ENCODE assay signal across 9 mouse cellular contexts in genomic region chr7:83695449-83696212, GRCm38 (mm10). TPM values are rescaled to one million over a fixed set of nuclear protein-coding genes. Genes with fewer than 3 reads are reported as not detected.
DNase-seq lines count a peak whose midpoint lies in the region; ATAC-seq and TF ChIP-seq lines count a peak whose summit lies in the region.
"Had no signal": no experiment of that assay in that cellular context is flagged by ENCODE, and none has a peak within 500 bp of the region (broad histone marks: within the 10 kb centered on the region; RNA-seq: fewer than 3 reads in every experiment).

No protein-coding gene starts in this region.

- H3K27ac ChIP-seq in cerebellum, adult 2 months (ENCODE audit: insufficient read depth, low read length) = peak overlapping the region; percentile 47; the same call in 1 of the 2 replicates
- no peak overlapping the region for H3K27ac ChIP-seq in liver, embryonic 14.5 days
- H3K27ac ChIP-seq: macrophage had no signal

- peak; percentile 51; the same call in 1 of the 2 replicates for TF ChIP-seq CTCF in cerebellum, adult 2 months (IDR thresholded peaks at IDR 0.05; ENCODE audit: borderline replicate concordance, insufficient read depth, low read depth, low read length)
- TF ChIP-seq CTCF in liver, embryonic 14.5 days (IDR thresholded peaks at IDR 0.05; ENCODE audit: low read depth) = peak; percentile 74

- no peaks in the 10 kb centered on the region for H3K27me3 ChIP-seq in cerebellum, adult 2 months (ENCODE audit: control insufficient read depth, insufficient read depth, low read length)
- H3K27me3 ChIP-seq in liver, embryonic 14.5 days (ENCODE audit: control insufficient read depth, insufficient read depth, low read length) = no peaks in the 10 kb centered on the region

- peaks cover 11% of the 10 kb centered on the region; the same call in 1 of the 2 replicates for H3K4me1 ChIP-seq in cerebellum, adult 2 months (ENCODE audit: control insufficient read depth, insufficient read depth, low read length)
- no peaks in the 10 kb centered on the region for H3K4me1 ChIP-seq in liver, embryonic 14.5 days (replicated peaks; ENCODE audit: control insufficient read depth in 2 of 2, insufficient read depth in 2 of 2, low read length in 1 of 2)

- 12% methylated on average over 6 of the region's 6 CpGs for WGBS in cerebellum, adult 2 months
- 26% methylated on average over 6 of the region's 6 CpGs for WGBS in liver, embryonic 14.5 days (ENCODE audit: insufficient replicate concordance)

- H3K4me2 ChIP-seq in liver, embryonic 14.5 days (ENCODE audit: low read depth) = no peak overlapping the region

- no peaks in the 10 kb centered on the region for H3K9me3 ChIP-seq in liver, embryonic 14.5 days (ENCODE audit: control insufficient read depth, low read length)

- no peak for ATAC-seq in liver, embryonic 14.5 days (ENCODE audit: insufficient read depth)

- H3K36me3 ChIP-seq in liver, embryonic 14.5 days (replicated peaks; ENCODE audit: control insufficient read depth, insufficient read depth, low read depth) = no peaks in the 10 kb centered on the region

- no peak for TF ChIP-seq POLR2A in cerebellum, adult 2 months (IDR thresholded peaks at IDR 0.05; ENCODE audit: borderline replicate concordance, insufficient read depth, low read length)

- no peak for DNase-seq in cerebellum, adult 2 months
- DNase-seq in cerebellum, adult 11-12 months = no peak
- peak; percentile 40 for DNase-seq in layer of hippocampus, adult 11-12 months (ENCODE audit: low spot score)
- DNase-seq in layer of hippocampus, adult 8-10 months (ENCODE audit: low spot score in 2 of 2) = no peak
- peak; percentile 37 for DNase-seq in 416B (ENCODE audit: low read depth)
- peak; percentile 9 for DNase-seq in c-Kit-negative CD71-positive TER-119-positive erythroid progenitor cells, embryonic 14.5 days (ENCODE audit: low read depth, low spot score)
- peak in 1 of 3 experiments; percentile 3 for DNase-seq in liver, embryonic 14.5 days (ENCODE audit: low read depth in 3 of 3, low spot score in 3 of 3)
- DNase-seq in urinary bladder, adult 2 months (ENCODE audit: low spot score) = no peak

- H3K9ac ChIP-seq in liver, embryonic 14.5 days (replicated peaks) = no peak overlapping the region

- H3K4me3 ChIP-seq in cerebellum, adult 2 months (replicated peaks; ENCODE audit: insufficient read depth, low read depth, low read length) = no peak overlapping the region
- H3K4me3 ChIP-seq in liver, embryonic 14.5 days (ENCODE audit: insufficient read depth in 1 of 2, low read depth in 2 of 2, low read length in 2 of 2) = no peak overlapping the region

- no peak for TF ChIP-seq EP300 in liver, embryonic 14.5 days (IDR thresholded peaks at IDR 0.05; ENCODE audit: low read depth)

RNA-seq across cellular contexts. Expression of gene Il16, which starts 49.9 kb away (rescaled TPM):
- polyA plus RNA-seq in cerebellum, adult 2 months (2012; rRNA removed) = 84.9 and 108 TPM in 2 replicates
- 10 to 100 TPM; 48.4 to 58.4 (median 54.1) TPM for total RNA-seq in layer of hippocampus, adult 8-10 months (2022)
- polyA plus RNA-seq in liver, embryonic 14.5 days (2012; rRNA removed) = 1.9 and 2.3 TPM in 2 replicates
- polyA plus RNA-seq in liver, embryonic 14.5 days (2014; fragmentation: Nextera tagmentation; extraction: Ambion mirVana) = 2.8 and 3.8 TPM in 2 replicates
- polyA plus RNA-seq in urinary bladder, adult 2 months (2012; rRNA removed) = 6.1 and 7.9 TPM in 2 replicates

Comparison
In these comparisons a context has a peak if more than half of its experiments do, and no peak if none do; other contexts are left out.
1. DNase-seq: peak in layer of hippocampus, adult 11-12 months (single experiment), 416B (single experiment) and c-Kit-negative CD71-positive TER-119-positive erythroid progenitor cells, embryonic 14.5 days (single experiment); none in cerebellum, adult 2 months (0 of 2), cerebellum, adult 11-12 months (single experiment), layer of hippocampus, adult 8-10 months (0 of 2) and urinary bladder, adult 2 months (single experiment).